Mouse (Mus musculus): ENCODE results near the gene Serpine1. TPM values are rescaled to one million over a fixed set of nuclear protein-coding genes. Genes with fewer than 3 reads are reported as not detected.

Serpine1 gene
- polyA plus RNA-seq, 1 experiment = 131 TPM

DNA sequence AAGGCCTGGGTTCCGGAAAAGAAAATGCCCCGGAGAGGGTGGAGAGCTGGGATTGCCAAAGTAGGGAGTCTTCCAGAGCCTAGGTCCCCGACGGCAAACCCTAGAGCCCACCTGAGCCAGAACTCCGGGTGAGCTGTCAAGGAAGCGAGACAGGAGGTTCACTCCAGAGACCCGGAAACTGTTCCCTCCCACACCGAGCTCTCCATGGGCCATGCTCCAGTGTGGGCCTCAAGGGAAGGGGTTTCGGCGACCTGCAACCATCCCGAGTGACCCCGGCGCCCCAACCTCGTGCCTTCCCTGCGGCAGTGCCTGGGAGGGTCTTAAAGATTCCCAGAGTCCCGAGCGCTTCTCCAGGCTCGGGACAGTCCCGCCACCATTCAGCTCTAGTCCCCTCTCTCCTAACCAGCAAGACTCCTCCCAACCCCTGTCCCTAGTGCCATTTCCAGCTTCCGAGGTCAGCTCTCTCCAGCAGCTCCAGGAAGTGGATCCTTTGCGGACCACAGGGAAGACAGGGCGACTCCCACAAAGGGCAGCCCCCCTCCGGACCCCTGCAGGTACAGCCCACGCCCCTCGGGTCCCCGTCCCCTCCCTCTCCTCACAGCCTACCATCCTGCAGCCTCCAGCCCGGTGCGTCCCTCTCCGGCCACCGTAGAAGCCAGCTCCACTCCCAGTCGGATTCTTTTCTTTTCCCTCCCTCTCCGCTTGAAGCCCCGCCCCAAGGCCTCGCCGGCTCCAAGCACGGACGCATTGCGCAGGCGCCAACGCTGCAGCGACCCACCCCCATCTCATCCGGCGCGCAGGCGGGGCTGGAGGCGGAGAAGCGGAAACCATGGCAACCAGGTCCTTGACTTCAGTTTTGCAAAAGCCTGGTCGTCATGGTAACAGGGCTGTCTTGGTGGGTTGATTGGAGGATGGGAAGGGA, 26.4 kb downstream of the Serpine1 start, which contains the start of gene Ap1s1:
Gene Ap1s1 (minus strand): TSS at position 734 of the 922 bp plus-strand sequence.
- Histone ChIP-seq H3K4me3 (ENCODE audit: insufficient read depth, poor library complexity, severe bottlenecking) (peak within 1 kb of the TSS; percentile 64), H3K79me2 (ENCODE audit: control insufficient read depth, insufficient read depth) (peaks cover 25% of the 10 kb centered on the region), H3K36me3 (ENCODE audit: control insufficient read depth, insufficient read depth) (peaks cover 21% of the 10 kb centered on the region), H3ac (ENCODE audit: control insufficient read depth, insufficient read length, low read depth) (peak within 1 kb of the TSS; percentile 49), H3K79me3 (ENCODE audit: low read depth) (peaks cover 11% of the 10 kb centered on the region), H3K27me3 (ENCODE audit: control insufficient read depth, insufficient read depth, insufficient read length) (no peaks in the 10 kb centered on the region)
- TF ChIP-seq USF1 (IDR thresholded peaks at IDR 0.05; ENCODE audit: low read depth) = no peak
- TF ChIP-seq MYOG (IDR thresholded peaks at IDR 0.05; ENCODE audit: control insufficient read depth, extremely low read depth, insufficient read length) = no peak
- TF ChIP-seq FOSL1 (IDR thresholded peaks at IDR 0.05; ENCODE audit: insufficient read depth, low read length, poor library complexity, severe bottlenecking) = no peak
- no peak for TF ChIP-seq CTCF (IDR thresholded peaks at IDR 0.05; ENCODE audit: control insufficient read depth, insufficient read depth, insufficient read length)
- no peak for TF ChIP-seq MYOD1 (IDR thresholded peaks at IDR 0.05; ENCODE audit: control insufficient read depth, insufficient read length, low read depth)
- no peak for TF ChIP-seq MAX (IDR thresholded peaks at IDR 0.05)
- no peak for TF ChIP-seq CEBPB (IDR thresholded peaks at IDR 0.05; ENCODE audit: low read depth)

- no peak overlapping the region for H3K4me3 ChIP-seq (ENCODE audit: insufficient read depth, poor library complexity, severe bottlenecking)
- peaks cover 37% of the 10 kb centered on the region for H3K36me3 ChIP-seq (ENCODE audit: control insufficient read depth, insufficient read depth)
- no peak overlapping the region for H3ac ChIP-seq (ENCODE audit: control insufficient read depth, insufficient read length, low read depth)
- peaks cover 11% of the 10 kb centered on the region for H3K79me3 ChIP-seq (ENCODE audit: low read depth)
- no peak for TF ChIP-seq MYOG (IDR thresholded peaks at IDR 0.05; ENCODE audit: control insufficient read depth, extremely low read depth, insufficient read length)
- no peak for TF ChIP-seq MYOD1 (IDR thresholded peaks at IDR 0.05; ENCODE audit: control insufficient read depth, insufficient read length, low read depth)
- no peak for TF ChIP-seq FOSL1 (IDR thresholded peaks at IDR 0.05; ENCODE audit: insufficient read depth, low read length, poor library complexity, severe bottlenecking)
- no peak for TF ChIP-seq USF1 (IDR thresholded peaks at IDR 0.05; ENCODE audit: low read depth)
- TF ChIP-seq CEBPB (IDR thresholded peaks at IDR 0.05; ENCODE audit: low read depth) = no peak
- no peak for TF ChIP-seq MAX (IDR thresholded peaks at IDR 0.05)
- TF ChIP-seq CTCF (IDR thresholded peaks at IDR 0.05; ENCODE audit: control insufficient read depth, insufficient read depth, insufficient read length) = no peak
- H3K79me2 ChIP-seq (ENCODE audit: control insufficient read depth, insufficient read depth) = peaks cover 25% of the 10 kb centered on the region
- H3K27me3 ChIP-seq (ENCODE audit: control insufficient read depth, insufficient read depth, insufficient read length) = no peaks in the 10 kb centered on the region
Observed at GRCm38 (mm10) chr5:137043997-137044396, 28.1 kb downstream of the Serpine1 start.

DNA sequence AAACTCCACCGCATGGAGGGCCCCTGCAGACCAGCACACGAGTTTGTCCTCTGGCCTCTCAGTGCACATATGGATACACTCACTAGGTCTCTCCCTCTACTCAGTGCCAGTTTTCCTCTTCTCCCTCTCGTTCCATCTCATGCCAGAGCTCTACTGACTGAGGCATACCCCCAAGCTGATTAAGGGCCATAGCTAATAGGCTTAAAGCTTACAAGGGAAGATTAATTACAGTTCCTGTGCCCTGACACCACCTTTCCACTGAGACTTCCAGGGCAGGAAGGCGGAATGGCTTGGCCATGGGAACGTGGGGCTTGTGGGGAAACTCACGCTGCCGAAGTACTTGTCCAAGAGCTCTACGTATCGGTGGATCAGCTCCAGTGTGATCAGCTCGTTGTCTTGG, 30.6 kb downstream of the Serpine1 start:
- H3K79me2 ChIP-seq (ENCODE audit: control insufficient read depth, insufficient read depth) = peaks cover 25% of the 10 kb centered on the region
- no peaks in the 10 kb centered on the region for H3K27me3 ChIP-seq (ENCODE audit: control insufficient read depth, insufficient read depth, insufficient read length)
- no peak overlapping the region for H3K4me3 ChIP-seq (ENCODE audit: insufficient read depth, poor library complexity, severe bottlenecking)
- peaks cover 58% of the 10 kb centered on the region for H3K36me3 ChIP-seq (ENCODE audit: control insufficient read depth, insufficient read depth)
- no peak for TF ChIP-seq MYOD1 (IDR thresholded peaks at IDR 0.05; ENCODE audit: control insufficient read depth, insufficient read length, low read depth)
- no peak for TF ChIP-seq USF1 (IDR thresholded peaks at IDR 0.05; ENCODE audit: low read depth)
- TF ChIP-seq MYOG (IDR thresholded peaks at IDR 0.05; ENCODE audit: control insufficient read depth, extremely low read depth, insufficient read length) = no peak
- TF ChIP-seq MAX (IDR thresholded peaks at IDR 0.05) = no peak
- TF ChIP-seq CEBPB (IDR thresholded peaks at IDR 0.05; ENCODE audit: low read depth) = no peak
- no peak for TF ChIP-seq FOSL1 (IDR thresholded peaks at IDR 0.05; ENCODE audit: insufficient read depth, low read length, poor library complexity, severe bottlenecking)
- no peak for TF ChIP-seq CTCF (IDR thresholded peaks at IDR 0.05; ENCODE audit: control insufficient read depth, insufficient read depth, insufficient read length)
- H3ac ChIP-seq (ENCODE audit: control insufficient read depth, insufficient read length, low read depth) = no peak overlapping the region
- peaks cover 11% of the 10 kb centered on the region for H3K79me3 ChIP-seq (ENCODE audit: low read depth)

DNA sequence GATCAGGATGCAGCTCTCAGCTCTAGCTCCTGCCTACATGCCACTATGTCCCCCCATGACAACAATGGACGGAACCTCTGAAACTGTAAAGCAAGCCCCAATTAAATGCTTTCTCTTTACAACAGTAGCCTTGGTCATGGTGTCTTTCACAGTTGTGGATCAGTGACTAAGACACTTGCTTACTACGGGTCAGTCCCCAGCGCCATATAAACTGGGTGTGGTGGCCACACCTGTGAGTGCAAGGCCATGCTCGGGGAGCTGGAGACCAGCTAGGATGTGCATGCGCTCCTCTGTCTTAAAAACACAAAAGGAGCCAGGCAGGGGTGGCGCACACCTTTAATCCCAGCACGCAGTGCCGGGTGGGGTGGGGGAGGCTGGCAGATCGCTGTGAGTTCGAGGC, 32.6 kb downstream of the Serpine1 start:
- no peaks in the 10 kb centered on the region for H3K27me3 ChIP-seq (ENCODE audit: control insufficient read depth, insufficient read depth, insufficient read length)
- peaks cover 70% of the 10 kb centered on the region for H3K36me3 ChIP-seq (ENCODE audit: control insufficient read depth, insufficient read depth)
- no peak for TF ChIP-seq USF1 (IDR thresholded peaks at IDR 0.05; ENCODE audit: low read depth)
- no peak for TF ChIP-seq MYOG (IDR thresholded peaks at IDR 0.05; ENCODE audit: control insufficient read depth, extremely low read depth, insufficient read length)
- no peak for TF ChIP-seq CTCF (IDR thresholded peaks at IDR 0.05; ENCODE audit: control insufficient read depth, insufficient read depth, insufficient read length)

DNA sequence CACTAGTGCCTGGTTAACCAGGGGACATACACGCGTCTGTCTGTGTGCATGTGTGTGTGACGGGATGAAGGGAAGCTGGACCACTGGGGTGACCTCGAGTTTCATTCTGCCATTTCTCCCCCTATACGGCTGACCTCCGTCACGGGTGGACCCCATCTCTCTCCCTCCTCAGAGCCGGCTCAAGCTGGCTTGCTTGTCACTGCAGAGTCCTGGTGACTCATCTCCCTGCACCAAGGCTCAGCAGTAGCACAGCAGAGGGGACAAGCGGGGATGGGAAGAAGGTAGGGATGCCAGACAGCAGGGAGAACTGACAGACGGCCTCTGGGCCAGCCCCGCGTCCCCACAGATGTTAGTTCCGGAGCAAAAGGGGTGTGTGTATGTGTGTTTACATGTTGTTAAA, 35.9 kb downstream of the Serpine1 start:
- Histone ChIP-seq H3ac (ENCODE audit: control insufficient read depth, insufficient read length, low read depth) (no peak overlapping the region), H3K4me3 (ENCODE audit: insufficient read depth, poor library complexity, severe bottlenecking) (no peak overlapping the region), H3K79me2 (ENCODE audit: control insufficient read depth, insufficient read depth) (no peaks in the 10 kb centered on the region), H3K27me3 (ENCODE audit: control insufficient read depth, insufficient read depth, insufficient read length) (no peaks in the 10 kb centered on the region), H3K79me3 (ENCODE audit: low read depth) (no peaks in the 10 kb centered on the region), H3K36me3 (ENCODE audit: control insufficient read depth, insufficient read depth) (peaks cover 53% of the 10 kb centered on the region)
- no peak for TF ChIP-seq CTCF (IDR thresholded peaks at IDR 0.05; ENCODE audit: control insufficient read depth, insufficient read depth, insufficient read length)
- TF ChIP-seq CEBPB (IDR thresholded peaks at IDR 0.05; ENCODE audit: low read depth) = no peak
- no peak for TF ChIP-seq MYOG (IDR thresholded peaks at IDR 0.05; ENCODE audit: control insufficient read depth, extremely low read depth, insufficient read length)
- no peak for TF ChIP-seq USF1 (IDR thresholded peaks at IDR 0.05; ENCODE audit: low read depth)
- TF ChIP-seq MYOD1 (IDR thresholded peaks at IDR 0.05; ENCODE audit: control insufficient read depth, insufficient read length, low read depth) = no peak
- TF ChIP-seq FOSL1 (IDR thresholded peaks at IDR 0.05; ENCODE audit: insufficient read depth, low read length, poor library complexity, severe bottlenecking) = no peak
- no peak for TF ChIP-seq MAX (IDR thresholded peaks at IDR 0.05)

More for the DNA sequence above, 32.6 kb downstream of the Serpine1 start:
- no peak overlapping the region for H3ac ChIP-seq (ENCODE audit: control insufficient read depth, insufficient read length, low read depth)
- no peak overlapping the region for H3K4me3 ChIP-seq (ENCODE audit: insufficient read depth, poor library complexity, severe bottlenecking)
- H3K79me3 ChIP-seq (ENCODE audit: low read depth) = peaks cover under 1% of the 10 kb centered on the region
- H3K79me2 ChIP-seq (ENCODE audit: control insufficient read depth, insufficient read depth) = peaks cover 11% of the 10 kb centered on the region

Measured in C2C12 (cell line).